In genomic region chr2:65414806-65415281, GRCm38 (mm10) we compare ENCODE assay signal across 9 mouse cellular contexts. TPM values are rescaled to one million over a fixed set of nuclear protein-coding genes. Genes with fewer than 3 reads are reported as not detected.
DNase-seq lines count a peak whose midpoint lies in the region; ATAC-seq and TF ChIP-seq lines count a peak whose summit lies in the region.
"Had no signal": no experiment of that assay in that cellular context is flagged by ENCODE, and none has a peak within 500 bp of the region (broad histone marks: within the 10 kb centered on the region; RNA-seq: fewer than 3 reads in every experiment).

No protein-coding gene starts in this region.

- no peaks in the 10 kb centered on the region for H3K36me3 ChIP-seq in heart, embryonic 12.5 days
- H3K36me3 ChIP-seq in heart, adult 2 months (ENCODE audit: control insufficient read depth, insufficient read depth, low read length) = no peaks in the 10 kb centered on the region
- no peaks in the 10 kb centered on the region for H3K36me3 ChIP-seq in kidney, postnatal 0 days (ENCODE audit: insufficient read depth, low read length)
- no peaks in the 10 kb centered on the region for H3K36me3 ChIP-seq in liver, embryonic 12.5 days

- no peak for TF ChIP-seq POLR2A in heart, adult 2 months (IDR thresholded peaks at IDR 0.05; ENCODE audit: insufficient read depth, low read depth, low read length)

- TF ChIP-seq EP300 in heart, adult 2 months (IDR thresholded peaks at IDR 0.05; ENCODE audit: insufficient read depth, low read depth, low read length) = no peak

- peak overlapping the region; percentile 41; the same call in 1 of the 2 replicates for H3K4me3 ChIP-seq in heart, embryonic 12.5 days
- no peak overlapping the region; the same call in 1 of the 2 replicates for H3K4me3 ChIP-seq in heart, adult 2 months
- no peak overlapping the region for H3K4me3 ChIP-seq in kidney, postnatal 0 days (replicated peaks; ENCODE audit: low read depth, low read length)
- H3K4me3 ChIP-seq in liver, embryonic 12.5 days = no peak overlapping the region

- TF ChIP-seq CTCF in heart, adult 2 months (IDR thresholded peaks at IDR 0.05) = no peak
- no peak for TF ChIP-seq CTCF in kidney, postnatal 0 days (IDR thresholded peaks at IDR 0.05; ENCODE audit: low read depth)

- no peaks in the 10 kb centered on the region for H3K79me2 ChIP-seq in heart, adult 2 months (replicated peaks; ENCODE audit: control insufficient read depth, insufficient read depth, low read length)

- 6% methylated on average over 6 of the region's 6 CpGs for WGBS in heart, embryonic 12.5 days
- WGBS in heart, adult 2 months = 8% methylated on average over 6 of the region's 6 CpGs
- WGBS in kidney, postnatal 0 days = 3% methylated on average over 6 of the region's 6 CpGs
- 10% methylated on average over 6 of the region's 6 CpGs for WGBS in liver, embryonic 12.5 days (ENCODE audit: insufficient replicate concordance)

- H3K4me2 ChIP-seq in heart, embryonic 12.5 days = peak overlapping the region; percentile 60
- H3K4me2 ChIP-seq in kidney, postnatal 0 days (ENCODE audit: low read length) = peak overlapping the region; percentile 56
- H3K4me2 ChIP-seq in liver, embryonic 12.5 days = peak overlapping the region; percentile 56; the same call in 1 of the 2 replicates

- H3K4me1 ChIP-seq in heart, embryonic 12.5 days (replicated peaks) = peaks cover 4% of the 10 kb centered on the region; the same call in 1 of the 2 replicates
- peaks cover 2% of the 10 kb centered on the region for H3K4me1 ChIP-seq in heart, adult 2 months (ENCODE audit: control insufficient read depth, insufficient read depth, low read length)
- no peaks in the 10 kb centered on the region for H3K4me1 ChIP-seq in kidney, postnatal 0 days (replicated peaks; ENCODE audit: insufficient read depth, low read length)
- H3K4me1 ChIP-seq in liver, embryonic 12.5 days = peaks cover 5% of the 10 kb centered on the region; the same call in 1 of the 2 replicates

- H3K9ac ChIP-seq in heart, embryonic 12.5 days = no peak overlapping the region
- H3K9ac ChIP-seq in heart, adult 2 months (ENCODE audit: low read depth, low read length) = no peak overlapping the region
- H3K9ac ChIP-seq in kidney, postnatal 0 days (ENCODE audit: low read depth, low read length) = no peak overlapping the region
- H3K9ac ChIP-seq in liver, embryonic 12.5 days = no peak overlapping the region
- H3K9ac ChIP-seq: liver, embryonic 14.5 days had no signal

- no peak overlapping the region for H3K27ac ChIP-seq in heart, embryonic 12.5 days (ENCODE audit: poor library complexity, severe bottlenecking)
- H3K27ac ChIP-seq in heart, adult 2 months = no peak overlapping the region
- no peak overlapping the region for H3K27ac ChIP-seq in kidney, postnatal 0 days
- H3K27ac ChIP-seq in liver, embryonic 12.5 days = no peak overlapping the region
- H3K27ac ChIP-seq: liver, embryonic 14.5 days had no signal

- ATAC-seq in heart, embryonic 12.5 days (ENCODE audit: insufficient number of reproducible peaks, low FRiP score) = peak; percentile 62; the same call in 1 of the 2 replicates
- peak; percentile 55 for ATAC-seq in kidney, postnatal 0 days (replicated peaks; ENCODE audit: low FRiP score, low read depth)
- ATAC-seq in liver, embryonic 12.5 days = no peak

- H3K27me3 ChIP-seq in heart, embryonic 12.5 days (replicated peaks) = no peaks in the 10 kb centered on the region
- no peaks in the 10 kb centered on the region for H3K27me3 ChIP-seq in heart, adult 2 months (ENCODE audit: control insufficient read depth, insufficient read depth, low read length)
- no peaks in the 10 kb centered on the region for H3K27me3 ChIP-seq in kidney, postnatal 0 days (ENCODE audit: insufficient read depth, low read length)
- H3K27me3 ChIP-seq in liver, embryonic 12.5 days (replicated peaks) = no peaks in the 10 kb centered on the region

- intact Hi-C loops in heart, adult 2 months (cut with DNase I) = loop anchor here (5.0 kb wide), 1 partner anchor 252 kb away; no protein-coding TSS in a partner anchor

- no peak for DNase-seq in heart, adult 2 months
- peak; percentile 13 for DNase-seq in cerebellum, adult 9-10 months
- peak; percentile 82 to 89 for DNase-seq in frontal cortex, adult 2 months (ENCODE audit: extremely low spot score in 1 of 2, low spot score in 1 of 2)
- DNase-seq in kidney, postnatal 0 days (ENCODE audit: low spot score) = peak; percentile 85
- peak; percentile 56 for DNase-seq in ovary, postnatal 36 days (ENCODE audit: low spot score)
- no peak for DNase-seq in spleen, postnatal 10 days (ENCODE audit: low spot score in 2 of 2)

- H3K9me3 ChIP-seq in heart, embryonic 12.5 days (replicated peaks) = peaks cover 8% of the 10 kb centered on the region; the same call in 1 of the 2 replicates
- H3K9me3 ChIP-seq in kidney, postnatal 0 days (replicated peaks; ENCODE audit: low read length) = no peaks in the 10 kb centered on the region
- no peaks in the 10 kb centered on the region for H3K9me3 ChIP-seq in liver, embryonic 12.5 days (replicated peaks)

RNA-seq across cellular contexts. Expression of gene Slc38a11, which starts 51.0 kb away (rescaled TPM):
- polyA plus RNA-seq in heart, embryonic 12.5 days (2016; fragmentation: Nextera tagmentation; extraction: Ambion mirVana) = 0.21 TPM in 1 of 2 replicates, not detected in the other
- 1 to 10 TPM; 1.3 to 1.4 TPM for total RNA-seq in heart, adult 2 months (2021)
- 1.3 and 2.7 TPM in 2 replicates for polyA plus RNA-seq in heart, adult 2 months (2012; rRNA removed)
- polyA plus RNA-seq in frontal cortex, adult 2 months (2012; rRNA removed) = 2.8 and 3.6 TPM in 2 replicates
- polyA plus RNA-seq in kidney, postnatal 0 days (2015; fragmentation: Nextera tagmentation; extraction: Ambion mirVana) = 0.82 and 0.95 TPM in 2 replicates
- polyA plus RNA-seq in liver, embryonic 12.5 days (2016; fragmentation: Nextera tagmentation; extraction: Ambion mirVana) = 0.08 TPM in 1 of 2 replicates, not detected in the other
- polyA plus RNA-seq: liver, embryonic 14.5 days had no signal

Comparison
In these comparisons a context has a peak if more than half of its experiments do, and no peak if none do; other contexts are left out.
1. DNase-seq: peak in cerebellum, adult 9-10 months (single experiment), frontal cortex, adult 2 months (2 of 2), kidney, postnatal 0 days (single experiment) and ovary, postnatal 36 days (single experiment); none in heart, adult 2 months (0 of 2) and spleen, postnatal 10 days (0 of 2).
2. Peak in every context shown above with its lines, with median percentiles within 50 percentile points of each other: H3K4me2 ChIP-seq.